Mouse (Mus musculus) heart, adult 9 months (tissue): ENCODE measurements at regions not wholly inside any gene's neighbourhood (a gene's known extent, or its start where the extent isn't known, plus 50 kb on each side); places are given as distances from the start of the nearest gene placed in this dataset.

Experiments
- DNase-seq, 2 experiments: peaks; one replicate each; pipeline ENCODE4 v3.0.0; 2022; ENCODE audit warnings: low spot score in 2 of 2

GRCm38 (mm10) chr8:92732229-92732628, 58.1 kb downstream of the Irx6 start:
- DNase-seq, result no peak

- DNase-seq, result no peak
Measured at GRCm38 (mm10) chr8:92735646-92736045, 61.6 kb downstream of the Irx6 start.

- DNase-seq, result no peak
Measured at GRCm38 (mm10) chr8:92738080-92738479, 64.0 kb downstream of the Irx6 start.

GRCm38 (mm10) chr8:92740286-92740808, 66.3 kb downstream of the Irx6 start:
- DNase-seq, result no peak

GRCm38 (mm10) chr8:92741836-92742235, 67.7 kb downstream of the Irx6 start:
- DNase-seq, result no peak

GRCm38 (mm10) chr8:92743108-92743507, 69.0 kb downstream of the Irx6 start:
- no peak for DNase-seq

GRCm38 (mm10) chr8:92747086-92747485, 73.0 kb downstream of the Irx6 start:
- no peak for DNase-seq

GRCm38 (mm10) chr8:92747951-92748350, 73.9 kb downstream of the Irx6 start:
- DNase-seq, result no peak

GRCm38 (mm10) chr8:92759848-92760247, 67.2 kb upstream of the Mmp2 start:
- DNase-seq, result no peak

GRCm38 (mm10) chr8:92760933-92761332, 66.2 kb upstream of the Mmp2 start:
- DNase-seq, result no peak

GRCm38 (mm10) chr8:92761959-92762600, 65.0 kb upstream of the Mmp2 start:
- no peak for DNase-seq

- DNase-seq, result peak; percentile 33 to 43
Measured at GRCm38 (mm10) chr8:92771856-92772650, 55.0 kb upstream of the Mmp2 start.

- DNase-seq, result no peak
Measured at GRCm38 (mm10) chr8:92772826-92773225, 54.3 kb upstream of the Mmp2 start.

- DNase-seq, result no peak
Measured at GRCm38 (mm10) chr8:92775186-92775585, 51.9 kb upstream of the Mmp2 start.

- DNase-seq, result no peak
Measured at GRCm38 (mm10) chr8:92777106-92777505, 50.0 kb upstream of the Mmp2 start.
